In genomic region chr9:116133312-116133980, GRCm38 (mm10) we compare ENCODE assay signal across 18 mouse cellular contexts. TPM values are rescaled to one million over a fixed set of nuclear protein-coding genes. Genes with fewer than 3 reads are reported as not detected.
DNase-seq lines count a peak whose midpoint lies in the region; ATAC-seq and TF ChIP-seq lines count a peak whose summit lies in the region.
"Had no signal": no experiment of that assay in that cellular context is flagged by ENCODE, and none has a peak within 500 bp of the region (broad histone marks: within the 10 kb centered on the region; RNA-seq: fewer than 3 reads in every experiment).

No protein-coding gene starts in this region.

- no peak overlapping the region for H3K4me3 ChIP-seq in layer of hippocampus, adult 2 months
- H3K4me3 ChIP-seq: embryonic facial prominence, embryonic 13.5 days; limb, embryonic 13.5 days; liver, embryonic 15.5 days; neural tube, embryonic 13.5 days had no signal

- no peak for DNase-seq in frontal cortex, postnatal 14 days (ENCODE audit: low spot score in 2 of 2)
- no peak for DNase-seq in layer of hippocampus, adult 2 months (ENCODE audit: low spot score in 2 of 2)
- DNase-seq in layer of hippocampus, postnatal 36 days = no peak
- peak; percentile 26 for DNase-seq in A20 (ENCODE audit: low read depth, low spot score)
- DNase-seq in right cerebral cortex, postnatal 4 days = no peak
- DNase-seq in adrenal gland, postnatal 14 days = no peak
- DNase-seq: cerebellum, adult 2 months; gastrocnemius, postnatal 25 days; heart, postnatal 36 days; right cerebral cortex, postnatal 14 days had no signal

- ATAC-seq in frontal cortex, adult (ENCODE audit: low TSS enrichment) = peak; percentile 80
- peak; percentile 29 for ATAC-seq in granulocyte monocyte progenitor cell, adult 5-6 weeks (replicated peaks; ENCODE audit: poor library complexity, severe bottlenecking)
- ATAC-seq: hindbrain, embryonic 16.5 days; intestine, postnatal 0 days had no signal

- no peak for TF ChIP-seq CTCF in layer of hippocampus, adult 2 months (conservative IDR thresholded peaks at IDR 0.05)

- H3K27ac ChIP-seq in layer of hippocampus, adult 2 months = peak overlapping the region; percentile 39; the same call in 1 of the 2 replicates
- H3K27ac ChIP-seq: embryonic facial prominence, embryonic 13.5 days; limb, embryonic 13.5 days; liver, embryonic 15.5 days; neural tube, embryonic 13.5 days had no signal

RNA-seq across cellular contexts. Expression of gene Tgfbr2, which starts 41.7 kb away (rescaled TPM):
- 10 to 100 TPM; 10.7 to 11.7 TPM for total RNA-seq in layer of hippocampus, adult 2 months (2021)
- 10 to 100 TPM; 10.6 to 12.6 TPM for total RNA-seq in layer of hippocampus, postnatal 36 days (2021)
- total RNA-seq in granulocyte monocyte progenitor cell, adult 5-6 weeks (2014; fragmentation: Nextera tagmentation) = 6.8 and 9.5 TPM in 2 replicates
- total RNA-seq in granulocyte monocyte progenitor cell, adult 5-6 weeks (2017) = 4.3 and 6.5 TPM in 2 replicates
- total RNA-seq in adrenal gland, postnatal 14 days (2021) = 62.4 and 84.4 TPM in 2 replicates
